Mouse (Mus musculus) G1E (cell line): ENCODE measurements around the gene Pnliprp2. TPM values are rescaled to one million over a fixed set of nuclear protein-coding genes. Genes with fewer than 3 reads are reported as not detected.

Experiments
- ATAC-seq: 2 replicates; pipeline ENCODE4 v1.8.0; 2016; ENCODE audit warnings: mild to moderate bottlenecking; ENCODE audit not compliant: insufficient number of reproducible peaks, poor library complexity, low FRiP score, severe bottlenecking; ENCODE audit errors: extremely low read depth
- DNase-seq: peaks from one replicate; pipeline ENCODE4 v3.0.0; 2012; ENCODE audit warnings: low spot score
- H3K27me3 ChIP-seq: 2 replicates; pipeline ENCODE4 v1.6.1; 2012; ENCODE audit warnings: mild to moderate bottlenecking, low read length, inconsistent platforms; ENCODE audit not compliant: insufficient read depth
- H3K36me3 ChIP-seq: replicated peaks from 2 replicates; pipeline ENCODE3; 2012; ENCODE audit warnings: mild to moderate bottlenecking, inconsistent platforms
- H3K4me1 ChIP-seq: 2 replicates; pipeline ENCODE4 v1.6.1; 2012; ENCODE audit warnings: low read depth, low read length, inconsistent platforms, mixed read lengths; ENCODE audit not compliant: insufficient read depth
- H3K4me3 ChIP-seq: 2 replicates; pipeline ENCODE4 v1.5.1; 2012; ENCODE audit warnings: low read depth, mild to moderate bottlenecking, inconsistent platforms, low read length, moderate library complexity, mixed read lengths
- H3K9me3 ChIP-seq: replicated peaks from 2 replicates; pipeline ENCODE4 v1.6.1; 2012; ENCODE audit warnings: inconsistent platforms
- CTCF ChIP-seq: IDR thresholded peaks from 2 replicates; pipeline ENCODE4 v1.5.1; 2012; ENCODE audit warnings: low read depth, low read length, inconsistent platforms, mixed read lengths
- GATA1 ChIP-seq: IDR thresholded peaks from 2 replicates; pipeline ENCODE4 v1.6.1; 2012; ENCODE audit warnings: borderline replicate concordance, low read length, inconsistent platforms, mixed read lengths
- GATA2 ChIP-seq: IDR thresholded peaks from 2 replicates; pipeline ENCODE4 v1.6.1; 2012; ENCODE audit warnings: low read depth, low read length, inconsistent platforms, borderline replicate concordance
- POLR2AphosphoS5 ChIP-seq: IDR thresholded peaks from 2 replicates; pipeline ENCODE4 v1.6.1; 2012; ENCODE audit warnings: low read depth, low read length, inconsistent platforms; ENCODE audit not compliant: insufficient replicate concordance
- TAL1 ChIP-seq: conservative IDR thresholded peaks from 2 replicates; pipeline ENCODE4 v1.6.1; 2012; ENCODE audit warnings: low read depth, low read length, inconsistent platforms, mixed read lengths
- polyA plus RNA-seq: library from polyadenylated mRNA; stranded (reverse); fragments of >175 nt; gene quantifications from 2 replicates; pipeline ENCODE4 v1.2.3, GENCODE M21; 2012
- total RNA-seq, 2 experiments: library from RNA; stranded (forward) in 1 of 2; stranded (reverse) in 1 of 2; fragments of 200-1000 nt in 1 of 2; fragments of >200 nt in 1 of 2; fragmentation: Nextera tagmentation in 1 of 2; gene quantifications; 2 replicates each; pipeline ENCODE4 v1.2.3; 2014 to 2017

Pnliprp2 gene
- total and polyA plus RNA-seq, 3 experiments: not detected

- ATAC-seq (no peak), DNase-seq (no peak)
- Histone ChIP-seq H3K36me3 (no peaks in the 10 kb centered on the region), H3K4me1 (no peaks in the 10 kb centered on the region), H3K9me3 (peaks cover 32% of the 10 kb centered on the region), H3K27me3 (no peaks in the 10 kb centered on the region), H3K4me3 (no peak overlapping the region)
- TF ChIP-seq CTCF (no peak), POLR2AphosphoS5 (no peak), GATA1 (no peak), TAL1 (no peak), GATA2 (no peak)
Observed at GRCm38 (mm10) chr19:58815179-58815922, 55.8 kb downstream of the Pnliprp2 start.

- DNase-seq (no peak), ATAC-seq (no peak)
- Histone ChIP-seq H3K4me1 (no peaks in the 10 kb centered on the region), H3K36me3 (no peaks in the 10 kb centered on the region), H3K9me3 (peaks cover 36% of the 10 kb centered on the region), H3K27me3 (no peaks in the 10 kb centered on the region), H3K4me3 (no peak overlapping the region)
- TF ChIP-seq POLR2AphosphoS5: no peak
- no peak for TF ChIP-seq GATA1
- TF ChIP-seq CTCF: no peak
- TF ChIP-seq GATA2: no peak
- no peak for TF ChIP-seq TAL1
Observed at GRCm38 (mm10) chr19:58816453-58817041, 57.0 kb downstream of the Pnliprp2 start.

GRCm38 (mm10) chr19:58817398-58817797 lies 57.9 kb downstream of the Pnliprp2 start:
- DNase-seq: no peak
- Histone ChIP-seq H3K36me3 (no peaks in the 10 kb centered on the region), H3K9me3 (peaks cover 35% of the 10 kb centered on the region), H3K27me3 (no peaks in the 10 kb centered on the region), H3K4me1 (no peaks in the 10 kb centered on the region), H3K4me3 (no peak overlapping the region)
- no peak for ATAC-seq
- TF ChIP-seq GATA1 (no peak), POLR2AphosphoS5 (no peak), GATA2 (no peak), CTCF (no peak), TAL1 (no peak)

- H3K27me3 ChIP-seq: no peaks in the 10 kb centered on the region
- DNase-seq (no peak), ATAC-seq (no peak)
- no peak overlapping the region for H3K4me3 ChIP-seq
- H3K4me1 ChIP-seq: no peaks in the 10 kb centered on the region
- H3K9me3 ChIP-seq: peaks cover 36% of the 10 kb centered on the region
- H3K36me3 ChIP-seq: no peaks in the 10 kb centered on the region
- TF ChIP-seq GATA1: no peak
- TF ChIP-seq GATA2: no peak
- no peak for TF ChIP-seq POLR2AphosphoS5
- TF ChIP-seq CTCF: no peak
- TF ChIP-seq TAL1: no peak
Observed at GRCm38 (mm10) chr19:58818571-58819415, 59.3 kb downstream of the Pnliprp2 start.

GRCm38 (mm10) chr19:58822454-58823200 lies 63.1 kb downstream of the Pnliprp2 start:
- Histone ChIP-seq H3K9me3 (peaks cover 24% of the 10 kb centered on the region), H3K27me3 (no peaks in the 10 kb centered on the region), H3K36me3 (no peaks in the 10 kb centered on the region), H3K4me1 (no peaks in the 10 kb centered on the region), H3K4me3 (no peak overlapping the region)
- ATAC-seq (no peak), DNase-seq (no peak)
- TF ChIP-seq POLR2AphosphoS5 (no peak), GATA1 (no peak), TAL1 (no peak), GATA2 (no peak), CTCF (no peak)

- Histone ChIP-seq H3K27me3 (no peaks in the 10 kb centered on the region), H3K4me3 (no peak overlapping the region), H3K4me1 (no peaks in the 10 kb centered on the region), H3K9me3 (peaks cover 27% of the 10 kb centered on the region), H3K36me3 (no peaks in the 10 kb centered on the region)
- DNase-seq (no peak), ATAC-seq (no peak)
- TF ChIP-seq CTCF: no peak
- no peak for TF ChIP-seq GATA2
- TF ChIP-seq POLR2AphosphoS5: no peak
Observed at GRCm38 (mm10) chr19:58823301-58823700, 63.8 kb downstream of the Pnliprp2 start.
